Mouse (Mus musculus) G1E (cell line): ENCODE data around the gene Gpr152. TPM values are rescaled to one million over a fixed set of nuclear protein-coding genes. Genes with fewer than 3 reads are reported as not detected.

Experiments used
- ATAC-seq: 2 replicates; pipeline ENCODE4 v1.8.0; 2016; ENCODE audit warnings: mild to moderate bottlenecking; ENCODE audit not compliant: insufficient number of reproducible peaks, poor library complexity, low FRiP score, severe bottlenecking; ENCODE audit errors: extremely low read depth
- DNase-seq: peaks from one replicate; pipeline ENCODE4 v3.0.0; 2012; ENCODE audit warnings: low spot score
- H3K27me3 ChIP-seq: 2 replicates; pipeline ENCODE4 v1.6.1; 2012; ENCODE audit warnings: mild to moderate bottlenecking, low read length, inconsistent platforms; ENCODE audit not compliant: insufficient read depth
- H3K36me3 ChIP-seq: replicated peaks from 2 replicates; pipeline ENCODE3; 2012; ENCODE audit warnings: mild to moderate bottlenecking, inconsistent platforms
- H3K4me1 ChIP-seq: 2 replicates; pipeline ENCODE4 v1.6.1; 2012; ENCODE audit warnings: low read depth, low read length, inconsistent platforms, mixed read lengths; ENCODE audit not compliant: insufficient read depth
- H3K4me3 ChIP-seq: 2 replicates; pipeline ENCODE4 v1.5.1; 2012; ENCODE audit warnings: low read depth, mild to moderate bottlenecking, inconsistent platforms, low read length, moderate library complexity, mixed read lengths
- H3K9me3 ChIP-seq: replicated peaks from 2 replicates; pipeline ENCODE4 v1.6.1; 2012; ENCODE audit warnings: inconsistent platforms
- CTCF ChIP-seq: IDR thresholded peaks from 2 replicates; pipeline ENCODE4 v1.5.1; 2012; ENCODE audit warnings: low read depth, low read length, inconsistent platforms, mixed read lengths
- GATA1 ChIP-seq: IDR thresholded peaks from 2 replicates; pipeline ENCODE4 v1.6.1; 2012; ENCODE audit warnings: borderline replicate concordance, low read length, inconsistent platforms, mixed read lengths
- GATA2 ChIP-seq: IDR thresholded peaks from 2 replicates; pipeline ENCODE4 v1.6.1; 2012; ENCODE audit warnings: low read depth, low read length, inconsistent platforms, borderline replicate concordance
- POLR2AphosphoS5 ChIP-seq: IDR thresholded peaks from 2 replicates; pipeline ENCODE4 v1.6.1; 2012; ENCODE audit warnings: low read depth, low read length, inconsistent platforms; ENCODE audit not compliant: insufficient replicate concordance
- TAL1 ChIP-seq: conservative IDR thresholded peaks from 2 replicates; pipeline ENCODE4 v1.6.1; 2012; ENCODE audit warnings: low read depth, low read length, inconsistent platforms, mixed read lengths
- polyA plus RNA-seq: library from polyadenylated mRNA; stranded (reverse); fragments of >175 nt; gene quantifications from 2 replicates; pipeline ENCODE4 v1.2.3, GENCODE M21; 2012
- total RNA-seq, 2 experiments: library from RNA; stranded (forward) in 1 of 2; stranded (reverse) in 1 of 2; fragments of 200-1000 nt in 1 of 2; fragments of >200 nt in 1 of 2; fragmentation: Nextera tagmentation in 1 of 2; gene quantifications; 2 replicates each; pipeline ENCODE4 v1.2.3; 2014 to 2017

Gene Gpr152
- total and polyA plus RNA-seq, 3 experiments, result 0.11 TPM; not detected in 2

GRCm38 (mm10) chr19:4169810-4170209, 30.2 kb downstream of the Gpr152 start:
- Histone ChIP-seq H3K4me1 (peaks cover 35% of the 10 kb centered on the region), H3K36me3 (no peaks in the 10 kb centered on the region), H3K9me3 (no peaks in the 10 kb centered on the region), H3K27me3 (peaks cover 39% of the 10 kb centered on the region), H3K4me3 (peak overlapping the region; percentile 70)
- ATAC-seq (no peak), DNase-seq (no peak)
- TF ChIP-seq POLR2AphosphoS5 (no peak), TAL1 (no peak), GATA1 (no peak), CTCF (no peak), GATA2 (no peak)

- no peaks in the 10 kb centered on the region for H3K9me3 ChIP-seq
- TF ChIP-seq CTCF (no peak), GATA1 (no peak), GATA2 (no peak), TAL1 (no peak), POLR2AphosphoS5 (no peak)
- peaks cover 49% of the 10 kb centered on the region for H3K27me3 ChIP-seq
- DNase-seq (no peak), ATAC-seq (no peak)
- H3K36me3 ChIP-seq, result no peaks in the 10 kb centered on the region
- H3K4me1 ChIP-seq, result peaks cover 38% of the 10 kb centered on the region
- no peak overlapping the region for H3K4me3 ChIP-seq
Observed at GRCm38 (mm10) chr19:4170723-4171392, 31.3 kb downstream of the Gpr152 start.

- TF ChIP-seq CTCF (no peak), TAL1 (no peak), GATA2 (no peak), GATA1 (no peak), POLR2AphosphoS5 (no peak)
- Histone ChIP-seq H3K27me3 (peaks cover 53% of the 10 kb centered on the region), H3K4me3 (no peak overlapping the region), H3K9me3 (no peaks in the 10 kb centered on the region), H3K4me1 (peaks cover 35% of the 10 kb centered on the region), H3K36me3 (no peaks in the 10 kb centered on the region)
- no peak for ATAC-seq
- DNase-seq, result no peak
Observed at GRCm38 (mm10) chr19:4171393-4172290, 32.1 kb downstream of the Gpr152 start.

- Histone ChIP-seq H3K4me3 (no peak overlapping the region), H3K36me3 (no peaks in the 10 kb centered on the region), H3K27me3 (peaks cover 60% of the 10 kb centered on the region), H3K9me3 (no peaks in the 10 kb centered on the region), H3K4me1 (peaks cover 32% of the 10 kb centered on the region)
- ATAC-seq (no peak), DNase-seq (no peak)
- TF ChIP-seq GATA2 (no peak), GATA1 (no peak), CTCF (no peak), POLR2AphosphoS5 (no peak), TAL1 (no peak)
Observed at GRCm38 (mm10) chr19:4172925-4173324, 33.3 kb downstream of the Gpr152 start.

- Histone ChIP-seq H3K36me3 (no peaks in the 10 kb centered on the region), H3K9me3 (no peaks in the 10 kb centered on the region), H3K27me3 (peaks cover 70% of the 10 kb centered on the region), H3K4me3 (no peak within 1 kb of the TSS), H3K4me1 (peaks cover 25% of the 10 kb centered on the region)
- DNase-seq (no peak), ATAC-seq (no peak)
- TF ChIP-seq GATA2 (no peak), TAL1 (no peak), CTCF (no peak), GATA1 (no peak), POLR2AphosphoS5 (no peak)
Observed at GRCm38 (mm10) chr19:4175368-4175947, 35.9 kb downstream of the Gpr152 start, which contains the start of gene Carns1. Gene Carns1 (minus strand): TSS chr19:4175479.

- peaks cover 28% of the 10 kb centered on the region for H3K27me3 ChIP-seq
- peaks cover 21% of the 10 kb centered on the region for H3K4me1 ChIP-seq
- ATAC-seq, result no peak
- H3K36me3 ChIP-seq, result peaks cover 38% of the 10 kb centered on the region
- H3K9me3 ChIP-seq, result no peaks in the 10 kb centered on the region
- DNase-seq, result no peak
- no peak overlapping the region for H3K4me3 ChIP-seq
- TF ChIP-seq TAL1 (no peak), CTCF (no peak), GATA1 (no peak), POLR2AphosphoS5 (no peak), GATA2 (no peak)
Observed at GRCm38 (mm10) chr19:4180411-4180810, 40.8 kb downstream of the Gpr152 start.
